Mouse (Mus musculus): ENCODE results near the gene Ttll5.

Ttll5 gene

DNA sequence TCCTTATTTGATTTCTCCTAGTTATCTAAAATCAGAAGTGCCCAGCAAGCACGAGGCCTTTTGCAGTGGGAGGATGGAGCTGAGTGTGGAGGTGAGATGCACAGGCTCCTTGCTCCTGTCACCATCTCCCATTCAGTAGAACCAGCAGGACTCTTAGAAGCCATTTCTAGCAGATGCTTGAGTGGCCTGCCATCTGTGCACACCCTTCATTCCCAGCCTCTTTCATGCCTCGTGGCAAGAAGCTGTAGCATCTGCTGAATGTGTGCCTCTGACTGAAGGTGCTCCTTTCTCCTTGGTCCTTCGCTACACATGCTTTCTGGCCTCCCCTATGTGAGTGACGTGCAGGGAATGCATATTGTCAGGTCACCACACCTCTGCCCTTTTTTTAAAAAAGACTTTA, 143.9 kb downstream of the Ttll5 start:
- DNase-seq (ENCODE audit: low spot score in 2 of 2): peak in 1 of 2 experiments; percentile 66

- no peak for DNase-seq (ENCODE audit: low spot score in 2 of 2)
Observed at GRCm38 (mm10) chr12:85969571-85969970, 145.1 kb downstream of the Ttll5 start.

- no peak for DNase-seq (ENCODE audit: low spot score in 2 of 2)
Observed at GRCm38 (mm10) chr12:85970191-85970590, 145.7 kb downstream of the Ttll5 start.

GRCm38 (mm10) chr12:85970803-85971202, 146.3 kb downstream of the Ttll5 start:
- DNase-seq (ENCODE audit: low spot score in 2 of 2): no peak

DNA sequence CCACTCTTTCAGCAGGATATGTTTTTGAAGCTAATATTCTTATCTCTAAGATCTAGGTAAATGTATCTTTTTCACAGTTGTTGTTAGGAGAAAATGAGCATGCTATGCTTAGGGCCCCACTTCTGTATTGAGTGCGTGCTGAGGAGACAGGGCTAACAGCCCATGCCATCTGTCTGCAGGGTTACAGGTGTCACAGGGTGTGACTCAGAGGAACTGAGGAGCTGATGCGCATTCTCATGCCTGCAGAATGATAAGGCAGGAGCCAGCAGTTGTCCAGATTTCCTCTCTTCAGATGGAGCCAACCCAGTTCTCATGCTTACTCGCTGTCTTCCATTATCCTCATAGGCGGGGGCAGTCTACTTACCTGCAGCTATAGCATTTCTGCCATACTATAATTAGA, 147.2 kb downstream of the Ttll5 start:
- DNase-seq (ENCODE audit: low spot score in 2 of 2): no peak

DNA sequence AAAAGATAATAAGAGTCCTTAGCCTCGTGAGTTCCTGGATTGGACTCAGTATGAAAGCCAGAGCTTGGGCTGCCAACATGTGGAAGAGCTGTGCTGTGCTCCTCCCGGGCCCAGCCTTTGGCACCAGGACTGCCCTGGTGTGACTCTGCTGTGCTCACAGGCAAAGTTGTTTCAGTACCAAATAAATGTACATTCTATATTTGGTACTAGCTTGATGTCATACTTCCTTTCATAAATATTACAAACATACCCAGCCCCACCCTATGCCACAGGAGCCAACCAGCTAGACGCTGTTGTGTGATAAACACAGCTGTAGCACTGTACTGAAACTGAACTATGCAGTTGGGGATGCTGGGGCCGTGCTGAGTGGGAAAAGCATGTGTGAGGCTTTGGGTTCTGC, 149.1 kb downstream of the Ttll5 start:
- DNase-seq (ENCODE audit: low spot score in 2 of 2): no peak

DNA sequence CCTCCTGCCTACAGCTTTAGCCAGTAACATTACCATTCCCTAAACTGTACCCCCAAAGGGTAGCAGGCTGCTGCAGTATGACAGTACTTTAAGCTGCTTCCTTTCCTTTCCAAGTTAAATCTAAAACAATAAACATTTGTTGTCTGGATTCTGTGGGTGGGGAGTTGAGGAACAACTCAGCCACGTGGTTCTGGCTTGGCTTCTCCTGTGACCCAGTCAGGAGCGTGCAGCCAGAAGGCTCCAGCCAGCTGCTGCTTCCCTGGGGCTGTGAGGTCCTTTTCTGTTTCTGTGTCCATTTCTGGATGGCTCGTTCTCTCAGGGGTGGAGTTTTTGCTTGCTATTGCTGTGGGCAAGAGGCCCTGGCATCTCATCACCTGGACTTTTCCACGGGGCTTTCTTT, 149.6 kb downstream of the Ttll5 start:
- DNase-seq (ENCODE audit: low spot score in 2 of 2): no peak

DNA sequence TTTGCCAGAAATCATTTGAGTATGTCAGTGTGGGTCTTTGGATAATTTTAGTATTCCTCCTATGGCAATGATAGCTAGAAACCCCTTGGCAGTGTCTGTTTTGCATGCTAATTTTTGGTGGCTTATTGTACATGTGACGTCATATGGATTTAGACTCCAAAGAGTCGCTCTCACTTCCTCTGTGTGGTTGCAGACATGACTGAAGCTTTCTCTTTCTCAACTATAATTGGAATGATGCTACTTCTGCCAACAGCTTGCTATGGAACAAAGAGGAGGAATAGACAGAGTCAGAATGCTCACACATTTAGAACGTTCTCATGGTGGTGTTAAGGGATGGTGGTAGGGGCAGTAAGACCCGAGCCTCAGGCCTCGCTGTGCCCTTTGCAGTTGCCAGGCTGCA, 155.5 kb downstream of the Ttll5 start:
- no peak for DNase-seq (ENCODE audit: low spot score in 2 of 2)

DNA sequence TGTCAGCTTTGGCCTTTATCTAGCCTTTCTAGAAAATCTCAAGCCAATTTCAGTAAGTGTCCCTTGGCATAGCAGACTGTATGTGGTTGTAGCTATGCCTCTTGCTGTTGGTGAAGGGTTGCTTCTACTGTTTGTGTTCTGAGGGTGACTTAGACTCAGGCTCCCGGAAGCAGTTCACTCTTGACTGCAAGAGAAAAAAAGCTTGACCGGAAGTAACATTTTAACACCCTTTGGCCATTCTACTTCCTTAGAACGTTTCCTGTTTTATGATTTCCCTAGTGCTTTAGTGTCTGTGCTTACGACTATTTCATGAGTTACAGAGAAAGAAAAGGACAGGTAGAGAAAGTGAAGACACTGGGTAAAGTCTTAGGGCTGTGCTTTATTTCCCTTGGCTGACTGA, 161.1 kb downstream of the Ttll5 start:
- no peak for DNase-seq (ENCODE audit: low spot score in 2 of 2)

- no peak for DNase-seq (ENCODE audit: low spot score in 2 of 2)
Observed at GRCm38 (mm10) chr12:85986024-85986423, 161.6 kb downstream of the Ttll5 start.

DNA sequence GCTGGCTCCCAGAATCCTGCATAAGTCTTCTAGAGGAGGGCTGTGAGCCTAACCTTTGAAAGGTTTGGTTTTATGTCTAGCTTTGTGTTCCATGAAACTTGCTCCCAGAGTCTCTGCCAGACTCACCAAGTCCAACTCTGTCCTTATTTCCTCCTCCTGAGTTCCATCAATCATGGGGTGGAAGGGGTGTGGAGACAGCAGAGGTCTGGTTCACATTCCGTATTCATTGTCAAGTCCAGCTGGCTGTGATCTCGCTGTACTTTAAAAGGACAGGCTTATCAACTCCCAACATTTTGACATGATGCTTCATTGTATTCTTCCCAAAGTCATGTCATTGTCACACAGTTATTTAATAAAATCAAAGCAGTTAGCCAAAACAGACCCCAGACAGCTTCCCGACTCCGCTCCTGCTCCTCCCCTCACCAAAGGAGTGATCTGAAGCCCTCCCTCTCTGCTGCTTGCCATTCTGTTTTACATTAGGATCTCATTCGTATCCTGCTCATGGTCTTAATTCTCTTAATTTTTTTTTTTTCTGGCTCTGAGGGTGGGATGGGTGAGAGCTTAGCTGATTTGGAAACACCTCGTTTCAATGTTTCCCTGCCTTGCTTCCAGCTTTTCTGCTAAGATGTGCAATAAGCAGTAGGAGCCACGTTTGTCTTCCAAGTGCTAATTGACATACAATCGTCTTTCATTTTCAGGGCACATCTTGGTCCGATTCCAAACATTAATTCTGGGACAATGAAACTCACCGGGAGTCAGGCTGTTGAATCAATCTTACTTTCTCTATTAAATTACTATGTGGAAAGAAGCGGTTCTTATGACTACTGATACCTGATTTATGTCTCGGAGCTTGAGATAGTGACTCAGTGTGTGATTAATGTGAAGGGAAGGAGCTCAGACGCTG, 162.3 kb downstream of the Ttll5 start:
- no peak for DNase-seq (ENCODE audit: low spot score in 2 of 2)

DNA sequence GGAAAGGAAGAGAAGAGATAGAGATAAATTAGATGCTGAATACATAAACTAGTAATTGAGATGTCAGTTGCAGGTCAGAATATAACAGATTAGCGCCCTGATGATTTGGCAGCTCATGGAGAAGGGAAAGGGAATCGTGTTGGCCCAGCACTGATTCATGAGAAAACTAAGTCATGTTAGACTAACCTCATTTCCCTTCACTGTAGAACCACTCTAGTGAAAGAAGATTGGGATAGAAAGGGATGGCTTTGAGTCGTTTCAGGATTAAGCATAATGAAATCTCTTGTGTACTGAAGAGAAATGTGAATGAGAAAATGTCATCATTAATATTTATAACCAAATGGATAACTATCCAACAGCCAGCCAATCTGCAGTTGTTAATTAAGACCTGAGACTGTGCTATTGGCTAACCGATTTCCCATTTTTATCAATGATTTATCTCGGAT, 163.0 kb downstream of the Ttll5 start:
- no peak for DNase-seq (ENCODE audit: low spot score in 2 of 2)

- DNase-seq (ENCODE audit: low spot score in 2 of 2): no peak
Observed at GRCm38 (mm10) chr12:85988121-85988520, 163.7 kb downstream of the Ttll5 start.

- no peak for DNase-seq (ENCODE audit: low spot score in 2 of 2)
Observed at GRCm38 (mm10) chr12:85988818-85989377, 164.4 kb downstream of the Ttll5 start.

GRCm38 (mm10) chr12:85992013-85992837, 167.8 kb downstream of the Ttll5 start:
- DNase-seq (ENCODE audit: low spot score in 2 of 2): no peak

GRCm38 (mm10) chr12:85992838-85993234, 168.4 kb downstream of the Ttll5 start:
- DNase-seq (ENCODE audit: low spot score in 2 of 2): no peak

DNA sequence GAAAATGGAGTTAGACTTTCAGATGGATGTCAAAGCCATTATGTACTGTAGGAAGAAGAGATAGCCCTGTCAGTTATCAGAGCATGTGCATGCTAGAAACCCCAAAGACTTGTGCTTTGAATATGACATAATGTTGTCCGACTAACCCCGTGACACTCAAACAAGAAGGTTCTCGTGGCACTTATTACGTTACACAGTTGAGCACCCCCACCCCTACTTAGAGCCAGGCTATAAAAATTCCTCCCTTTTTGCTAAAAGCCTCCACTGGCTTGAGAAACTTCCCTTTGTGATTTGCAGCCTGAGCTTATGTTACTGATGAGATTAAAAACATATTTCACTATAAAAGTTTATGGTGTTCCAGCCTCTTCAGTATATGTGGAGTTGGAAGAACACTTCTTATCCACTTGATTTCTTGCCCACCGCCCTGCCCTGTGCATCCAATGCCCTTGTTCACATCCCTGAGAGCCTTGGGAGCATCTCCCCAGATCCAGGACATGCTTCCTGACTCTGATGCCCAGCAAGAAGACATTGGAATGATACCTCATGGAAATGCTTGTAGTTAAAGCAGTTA, 169.4 kb downstream of the Ttll5 start:
- no peak for DNase-seq (ENCODE audit: low spot score in 2 of 2)

- peak; percentile 47 to 61 for DNase-seq (ENCODE audit: low spot score in 2 of 2)
Observed at GRCm38 (mm10) chr12:86000641-86001073, 176.2 kb downstream of the Ttll5 start.

DNA sequence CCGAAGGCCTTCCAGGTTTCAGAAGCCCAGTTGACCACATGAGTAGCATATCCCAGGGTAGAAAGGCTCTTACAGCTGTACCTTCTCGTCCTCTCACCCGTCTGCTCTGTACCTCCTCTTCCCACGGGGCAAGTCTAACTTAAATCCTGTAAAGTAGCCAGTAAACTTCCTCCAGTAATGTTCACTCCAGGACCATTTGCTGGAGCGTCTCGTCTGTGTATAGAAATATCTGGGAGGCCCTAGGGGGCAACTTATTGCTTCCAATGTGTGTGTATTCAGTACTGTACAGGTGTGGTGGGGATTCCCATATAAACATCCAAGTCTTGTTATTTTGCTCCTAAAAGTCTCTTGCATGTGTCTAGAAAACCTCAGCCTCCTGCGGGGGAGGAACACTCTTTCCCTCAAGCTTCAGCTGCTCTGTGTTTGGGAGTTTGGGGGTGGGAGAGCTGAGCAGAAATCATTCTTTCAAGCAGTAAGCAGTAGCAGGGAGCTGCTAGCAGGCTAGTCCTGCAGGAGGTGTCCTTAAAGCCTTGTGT, 176.7 kb downstream of the Ttll5 start:
- peak; percentile 62 to 70 for DNase-seq (ENCODE audit: low spot score in 2 of 2)

- DNase-seq (ENCODE audit: low spot score in 2 of 2): no peak
Observed at GRCm38 (mm10) chr12:86004627-86005026, 180.2 kb downstream of the Ttll5 start.

- DNase-seq (ENCODE audit: low spot score in 2 of 2): peak in 1 of 2 experiments; percentile 22
Observed at GRCm38 (mm10) chr12:86007377-86007776, 182.9 kb downstream of the Ttll5 start.

DNA sequence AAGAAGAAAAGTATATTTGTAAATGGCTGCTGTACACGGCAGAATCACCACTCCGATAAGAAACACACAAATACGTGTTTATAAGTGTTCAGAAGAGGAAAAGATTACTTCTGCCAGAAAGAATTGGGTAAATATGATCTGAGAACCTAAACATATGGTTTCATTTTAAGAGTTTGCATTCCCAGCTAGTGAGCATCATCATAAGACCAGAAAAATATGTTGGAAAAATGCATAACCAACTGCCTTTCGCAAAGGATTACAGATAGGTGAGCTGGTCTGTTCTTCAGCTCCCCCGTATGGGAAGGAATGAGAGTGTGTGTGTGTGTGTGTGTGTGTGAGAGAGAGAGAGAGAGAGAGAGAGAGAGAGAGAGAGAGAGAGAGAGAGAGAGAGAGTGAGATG, 186.2 kb downstream of the Ttll5 start:
- no peak for DNase-seq (ENCODE audit: low spot score in 2 of 2)

Data from frontal cortex, postnatal 36 days (tissue).